Mouse (Mus musculus) neural tube, embryonic 11.5 days (tissue): ENCODE measurements around the gene Elovl6. TPM values are rescaled to one million over a fixed set of nuclear protein-coding genes. Genes with fewer than 3 reads are reported as not detected.

Source experiments
- ATAC-seq: fragments of 200-750 bp; cut with Nextera tagmentation; 2 replicates; pipeline ENCODE4 v1.8.0; 2017; ENCODE audit warnings: moderate number of reproducible peaks, mild to moderate bottlenecking, moderate TSS enrichment, moderate library complexity; ENCODE audit not compliant: insufficient read depth, low FRiP score, low TSS enrichment
- DNase-seq: peaks from one replicate; pipeline ENCODE4 v3.0.0-alpha.2; 2015; ENCODE audit warnings: low spot score
- H3K27ac ChIP-seq: fragments of 300-500 bp; sonication (generic); 2 replicates; pipeline ENCODE4 v1.5.1; 2014; ENCODE audit warnings: low read depth, mild to moderate bottlenecking, low read length
- H3K27me3 ChIP-seq: fragments of 300-500 bp; sonication (generic); 2 replicates; pipeline ENCODE4 v1.6.1; 2014; ENCODE audit warnings: mild to moderate bottlenecking, low read length, mixed read lengths; ENCODE audit not compliant: control insufficient read depth, insufficient read depth
- H3K36me3 ChIP-seq: fragments of 300-500 bp; sonication (generic); 2 replicates; pipeline ENCODE4 v1.6.1; 2014; ENCODE audit warnings: mild to moderate bottlenecking, low read length, moderate library complexity, mixed read lengths; ENCODE audit not compliant: control insufficient read depth, insufficient read depth
- H3K4me1 ChIP-seq: fragments of 300-500 bp; sonication (generic); 2 replicates; pipeline ENCODE4 v1.6.1; 2014; ENCODE audit warnings: low read length, mixed read lengths; ENCODE audit not compliant: control insufficient read depth, insufficient read depth
- H3K4me2 ChIP-seq: fragments of 300-500 bp; sonication (generic); 2 replicates; pipeline ENCODE4 v1.6.1; 2014; ENCODE audit warnings: low read depth, mild to moderate bottlenecking, moderate library complexity
- H3K4me3 ChIP-seq: fragments of 300-500 bp; sonication (generic); 2 replicates; pipeline ENCODE4 v1.5.1; 2014; ENCODE audit warnings: low read depth, low read length
- H3K9ac ChIP-seq: fragments of 300-500 bp; sonication (generic); 2 replicates; pipeline ENCODE4 v1.6.1; 2014; ENCODE audit warnings: mild to moderate bottlenecking, low read length
- H3K9me3 ChIP-seq: fragments of 300-500 bp; sonication (generic); 2 replicates; pipeline ENCODE4 v1.6.1; 2016; ENCODE audit warnings: low read length; ENCODE audit not compliant: control insufficient read depth
- WGBS: fragments of 180-500 bp; shearing (Covaris S2); extraction: QIAGEN DNeasy Blood & Tissue Kit; methylation state at CpG from one replicate; pipeline ENCODE4 v1.1.7; 2014; 5-methylcytosine and 5-hydroxymethylcytosine counted together
- polyA plus RNA-seq: library from polyadenylated mRNA; unstranded; fragments of >200 nt; fragmentation: Nextera tagmentation; extraction: Ambion mirVana; gene quantifications from 2 replicates; pipeline ENCODE4 v1.2.1, GENCODE M21; 2014

Elovl6 gene
- polyA plus RNA-seq, 1 experiment from 2014 or later: 47.1 TPM

DNA sequence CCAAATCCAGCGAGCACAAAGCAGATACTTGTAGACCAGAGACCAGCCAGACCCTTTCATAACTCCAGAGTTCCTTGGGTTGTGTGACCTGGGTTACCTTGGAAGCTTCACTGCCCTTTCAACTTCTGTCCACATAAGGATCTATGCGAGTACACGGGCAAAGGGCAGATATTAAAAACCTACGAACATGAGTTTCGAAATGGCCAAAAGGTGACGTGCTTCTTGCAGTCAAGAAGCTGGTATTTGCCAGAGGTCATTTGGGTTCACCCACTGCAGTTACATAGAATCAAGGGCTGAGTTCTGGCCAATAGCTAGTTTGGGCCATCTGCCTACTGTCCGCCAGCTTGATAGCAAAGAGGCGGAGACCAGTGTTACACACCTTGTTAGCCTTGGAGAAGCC lies 59.6 kb downstream of the Elovl6 start:
- Histone ChIP-seq H3K9ac (no peak overlapping the region), H3K36me3 (no peaks in the 10 kb centered on the region; the same call in 1 of the 2 replicates), H3K4me2 (no peak overlapping the region), H3K27me3 (no peaks in the 10 kb centered on the region), H3K27ac (no peak overlapping the region), H3K9me3 (no peaks in the 10 kb centered on the region), H3K4me3 (no peak overlapping the region), H3K4me1 (no peaks in the 10 kb centered on the region)
- 94% methylated on average over 8 of the region's 8 CpGs for WGBS
- DNase-seq: no peak
- no peak for ATAC-seq

DNA sequence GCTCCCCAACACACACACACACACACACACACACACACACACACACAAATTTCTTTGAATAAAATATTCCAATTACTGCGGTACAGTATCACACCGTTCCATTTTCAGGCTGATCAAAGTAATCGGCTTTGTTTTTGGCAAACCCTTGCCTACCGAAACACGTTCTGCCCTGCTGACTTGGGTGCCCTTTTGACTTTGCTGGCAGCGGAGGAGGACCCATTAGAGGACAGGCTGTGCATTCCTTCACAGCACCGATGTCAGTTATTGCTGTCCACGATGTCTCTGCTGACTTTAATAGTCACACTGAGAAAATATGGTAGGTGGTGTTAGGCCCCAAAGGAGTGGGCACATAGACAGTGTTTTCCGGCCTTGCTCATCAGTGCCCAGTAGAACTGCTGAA lies 60.8 kb downstream of the Elovl6 start:
- Histone ChIP-seq H3K36me3 (no peaks in the 10 kb centered on the region; the same call in 1 of the 2 replicates), H3K4me2 (no peak overlapping the region), H3K4me3 (no peak overlapping the region), H3K9ac (no peak overlapping the region), H3K9me3 (no peaks in the 10 kb centered on the region), H3K27ac (no peak overlapping the region), H3K27me3 (no peaks in the 10 kb centered on the region), H3K4me1 (no peaks in the 10 kb centered on the region)
- DNase-seq (no peak), ATAC-seq (no peak)
- 94% methylated on average over 9 of the region's 9 CpGs for WGBS

DNA sequence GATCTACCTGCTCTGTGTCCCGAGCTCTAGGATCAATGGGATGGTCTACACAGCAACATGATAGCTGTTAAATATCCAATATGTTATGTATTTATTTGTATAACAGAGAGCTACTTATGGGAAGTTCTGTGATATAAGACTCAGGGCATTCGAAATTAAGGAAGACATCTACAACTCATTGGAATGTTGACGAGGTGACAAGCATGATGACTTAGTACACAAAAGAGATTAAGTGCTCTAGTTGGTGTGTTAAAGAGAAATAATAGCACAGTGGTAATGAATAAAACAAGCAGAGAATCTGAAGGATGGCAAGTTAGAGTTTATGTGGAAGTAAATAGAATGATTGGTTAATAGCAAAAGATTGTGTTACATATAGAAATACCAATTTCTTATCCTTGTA lies 61.6 kb downstream of the Elovl6 start:
- H3K4me1 ChIP-seq: no peaks in the 10 kb centered on the region
- no peaks in the 10 kb centered on the region for H3K9me3 ChIP-seq
- H3K4me3 ChIP-seq: no peak overlapping the region
- DNase-seq (no peak), ATAC-seq (no peak)
- H3K9ac ChIP-seq: no peak overlapping the region
- H3K4me2 ChIP-seq: no peak overlapping the region
- H3K27ac ChIP-seq: no peak overlapping the region
- H3K27me3 ChIP-seq: no peaks in the 10 kb centered on the region
- H3K36me3 ChIP-seq: no peaks in the 10 kb centered on the region; the same call in 1 of the 2 replicates
- WGBS: 93% methylated on average over 3 of the region's 3 CpGs

DNA sequence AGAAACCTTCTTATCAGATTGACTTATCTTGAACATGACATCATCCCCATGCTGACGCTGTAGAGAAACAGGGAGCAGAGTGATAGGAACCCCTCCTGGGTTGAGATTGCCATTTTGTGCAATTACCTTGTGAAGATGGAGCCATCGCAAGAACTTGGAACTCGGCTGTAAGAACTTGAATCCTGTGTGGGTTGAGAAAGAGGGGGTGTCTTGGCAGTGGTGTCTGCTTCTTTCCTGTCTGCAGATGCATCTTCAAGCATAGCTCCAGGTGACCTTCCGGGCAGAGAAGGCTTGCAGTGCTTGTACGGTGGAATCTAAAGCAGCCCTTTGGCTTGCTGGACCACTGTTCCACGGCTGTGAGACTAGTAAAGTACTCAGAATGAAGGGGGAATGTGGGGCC lies 63.9 kb downstream of the Elovl6 start:
- no peak overlapping the region for H3K9ac ChIP-seq
- no peak overlapping the region for H3K4me2 ChIP-seq
- H3K4me1 ChIP-seq: no peaks in the 10 kb centered on the region
- no peaks in the 10 kb centered on the region for H3K9me3 ChIP-seq
- no peaks in the 10 kb centered on the region; the same call in 1 of the 2 replicates for H3K36me3 ChIP-seq
- ATAC-seq (no peak), DNase-seq (no peak)
- no peak overlapping the region for H3K27ac ChIP-seq
- 97% methylated on average over 6 of the region's 6 CpGs for WGBS
- no peak overlapping the region for H3K4me3 ChIP-seq
- no peaks in the 10 kb centered on the region for H3K27me3 ChIP-seq

DNA sequence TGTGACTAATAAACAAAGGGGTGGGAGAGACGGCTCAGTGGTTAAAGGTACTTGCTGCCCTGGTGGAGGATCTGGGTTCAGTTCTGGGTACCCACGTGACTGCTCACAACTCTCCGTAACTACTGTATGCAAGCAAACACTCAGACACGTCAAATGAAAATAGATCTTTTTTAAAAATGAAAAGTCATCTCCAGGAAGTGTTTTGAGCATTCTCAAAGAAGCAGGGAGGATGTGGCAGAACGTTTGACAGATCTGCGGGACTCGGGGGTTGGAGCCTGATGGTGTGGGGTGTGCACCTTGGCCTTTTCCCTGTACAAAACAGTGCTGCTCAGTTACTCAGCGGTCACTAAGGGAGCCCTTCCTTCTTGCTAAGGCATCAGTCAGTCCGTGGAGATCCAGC lies 70.1 kb downstream of the Elovl6 start:
- Histone ChIP-seq H3K36me3 (no peaks in the 10 kb centered on the region), H3K27me3 (no peaks in the 10 kb centered on the region), H3K9ac (no peak overlapping the region), H3K27ac (no peak overlapping the region), H3K4me3 (no peak overlapping the region), H3K9me3 (no peaks in the 10 kb centered on the region), H3K4me2 (no peak overlapping the region), H3K4me1 (no peaks in the 10 kb centered on the region)
- 87% methylated on average over 9 of the region's 9 CpGs for WGBS
- no peak for DNase-seq
- no peak for ATAC-seq

DNA sequence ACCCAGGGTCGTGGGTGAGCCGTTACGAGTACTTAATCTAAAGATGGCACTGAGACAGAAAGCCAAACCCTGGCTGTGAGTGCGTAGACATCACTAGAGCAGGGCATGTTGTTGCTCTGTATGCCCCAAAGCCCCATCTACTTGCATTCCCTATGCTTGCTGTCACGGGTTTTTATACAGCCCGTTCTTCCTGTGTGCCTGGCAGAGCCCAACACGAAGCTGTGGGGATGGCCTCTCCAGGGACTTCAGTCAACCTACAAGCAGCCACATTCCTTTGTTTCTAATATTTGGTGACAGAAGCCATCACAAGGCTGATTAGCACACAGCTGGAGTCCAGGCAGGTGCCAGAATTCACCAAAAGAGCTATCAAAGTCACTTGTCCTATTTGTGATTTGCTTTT lies 73.3 kb downstream of the Elovl6 start:
- DNase-seq (no peak), ATAC-seq (no peak)

DNA sequence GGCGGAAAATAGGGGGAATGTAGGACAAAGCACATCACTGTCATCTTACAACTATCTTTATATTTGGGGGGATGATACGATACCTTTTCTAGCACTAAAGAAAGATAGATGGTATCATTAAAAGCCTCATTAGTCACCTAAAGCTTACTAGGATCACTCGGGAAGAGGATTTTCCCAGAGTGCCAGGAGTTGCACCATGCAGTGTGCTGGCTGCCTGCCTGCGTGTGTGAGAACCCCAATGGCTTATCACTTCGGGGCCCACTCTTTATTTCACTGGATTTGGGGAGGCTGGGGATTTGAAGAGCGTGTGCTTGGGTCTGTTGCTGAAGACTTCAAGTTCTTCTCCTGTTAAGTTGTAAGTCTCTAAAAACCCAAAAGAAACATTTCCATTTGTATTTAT lies 73.8 kb downstream of the Elovl6 start:
- Histone ChIP-seq H3K4me3 (no peak overlapping the region), H3K4me2 (no peak overlapping the region), H3K9me3 (no peaks in the 10 kb centered on the region), H3K9ac (no peak overlapping the region), H3K4me1 (no peaks in the 10 kb centered on the region), H3K27ac (no peak overlapping the region), H3K27me3 (no peaks in the 10 kb centered on the region), H3K36me3 (no peaks in the 10 kb centered on the region)
- 60% methylated on average over 6 of the region's 6 CpGs for WGBS
- DNase-seq (no peak), ATAC-seq (no peak)

More for the DNA sequence above, 73.3 kb downstream of the Elovl6 start:
- Histone ChIP-seq H3K27ac (no peak overlapping the region), H3K36me3 (no peaks in the 10 kb centered on the region), H3K4me3 (no peak overlapping the region), H3K9ac (no peak overlapping the region), H3K9me3 (no peaks in the 10 kb centered on the region), H3K27me3 (no peaks in the 10 kb centered on the region), H3K4me2 (no peak overlapping the region), H3K4me1 (no peaks in the 10 kb centered on the region)
- WGBS: 71% methylated on average over 7 of the region's 7 CpGs

DNA sequence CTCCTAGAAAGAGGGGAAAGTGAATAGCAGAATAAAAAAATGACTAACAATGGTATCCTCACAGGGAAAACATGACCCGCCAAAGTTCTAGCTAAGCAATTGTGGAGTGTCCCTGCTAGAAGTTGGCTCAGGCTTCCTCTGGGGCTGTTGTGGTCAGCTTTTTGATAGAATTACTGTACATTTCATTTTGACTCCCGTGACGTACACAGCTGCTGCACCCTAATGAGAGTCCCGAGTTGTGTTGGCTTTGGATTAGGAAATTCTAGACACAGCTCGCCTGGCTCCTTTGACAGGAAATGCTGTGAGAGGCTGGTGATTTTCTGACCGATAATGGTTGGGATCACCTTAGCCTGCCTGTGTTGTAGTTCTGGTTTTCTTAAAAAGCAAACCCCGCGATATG lies 79.5 kb downstream of the Elovl6 start:
- H3K36me3 ChIP-seq: no peaks in the 10 kb centered on the region
- no peaks in the 10 kb centered on the region for H3K9me3 ChIP-seq
- WGBS: 87% methylated on average over 8 of the region's 8 CpGs
- no peak overlapping the region for H3K4me2 ChIP-seq
- no peak for ATAC-seq
- H3K4me3 ChIP-seq: no peak overlapping the region
- no peaks in the 10 kb centered on the region for H3K4me1 ChIP-seq
- DNase-seq: no peak
- H3K27ac ChIP-seq: no peak overlapping the region
- no peaks in the 10 kb centered on the region for H3K27me3 ChIP-seq
- H3K9ac ChIP-seq: no peak overlapping the region

DNA sequence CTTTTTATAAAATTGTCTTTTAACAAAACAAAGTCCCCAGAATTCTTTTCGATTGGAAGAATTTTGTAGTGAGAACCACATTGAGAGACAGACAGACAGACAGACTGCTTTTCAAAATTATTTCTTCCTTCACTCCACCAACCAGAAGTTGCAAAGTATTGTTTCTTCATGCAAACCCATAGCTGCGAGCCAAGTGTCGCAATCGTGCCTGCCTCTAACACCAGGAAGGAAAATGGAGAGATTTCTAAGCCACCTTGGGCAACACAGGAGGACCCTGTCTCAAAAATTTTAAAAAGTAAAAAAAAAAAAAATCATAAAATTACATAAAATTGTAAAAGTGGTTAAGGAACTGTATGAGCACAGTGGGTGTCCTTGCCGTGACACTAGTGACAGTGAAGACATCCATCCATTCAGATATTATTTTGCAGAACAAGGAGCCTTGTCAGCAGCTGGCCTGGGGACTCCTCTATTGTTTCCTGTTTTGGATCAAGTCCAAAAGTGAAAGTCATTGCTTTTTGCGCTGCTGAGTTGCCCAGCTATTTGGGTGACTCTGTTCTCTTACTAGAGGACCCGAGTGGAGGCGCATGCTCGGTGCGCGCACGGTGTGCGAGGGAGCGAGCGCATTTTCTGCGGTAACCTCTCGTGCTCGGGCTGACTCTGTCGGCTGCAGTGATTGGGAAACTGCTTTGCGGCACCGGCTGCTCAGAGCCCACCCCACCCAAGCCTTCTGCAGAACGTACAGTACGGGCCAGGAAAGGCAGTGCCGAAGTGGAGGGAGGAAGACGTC lies 80.3 kb downstream of the Elovl6 start:
- H3K36me3 ChIP-seq: no peaks in the 10 kb centered on the region
- no peaks in the 10 kb centered on the region for H3K27me3 ChIP-seq
- H3K4me3 ChIP-seq: no peak overlapping the region
- no peak for DNase-seq
- no peaks in the 10 kb centered on the region for H3K9me3 ChIP-seq
- H3K4me1 ChIP-seq: no peaks in the 10 kb centered on the region
- WGBS: 92% methylated on average over 25 of the region's 25 CpGs
- H3K27ac ChIP-seq: no peak overlapping the region
- no peak overlapping the region for H3K9ac ChIP-seq
- no peak overlapping the region for H3K4me2 ChIP-seq
- ATAC-seq: no peak
